Mouse (Mus musculus) lung, adult 2 months (tissue): Measurements from ENCODE around the gene Lemd2.
A peak's percentile ranks its signal among the peaks of the same experiment; 100 is the strongest.

ENCODE experiments used
- CTCF ChIP-seq: fragments of 200-500 bp; IDR thresholded peaks from 2 replicates; pipeline ENCODE4 v1.5.1; 2011; ENCODE audit warnings: mild to moderate bottlenecking, low read length, control low read depth; ENCODE audit not compliant: insufficient read depth
- POLR2A ChIP-seq: fragments of 200-500 bp; IDR thresholded peaks from 2 replicates; pipeline ENCODE4 v1.6.1; 2011; ENCODE audit warnings: low read depth, mild to moderate bottlenecking, control low read depth, low read length, borderline replicate concordance; ENCODE audit errors: extremely low read depth

- TF ChIP-seq CTCF (peak; percentile 91), POLR2A (no peak; the same call in 1 of the 2 replicates)
Observed at GRCm38 (mm10) chr17:27189640-27190216, 14.5 kb downstream of the Lemd2 start.
